Comparison of ENCODE assay signal across 17 mouse cellular contexts in genomic region chr1:51094713-51095112, GRCm38 (mm10).
"Had no signal": no experiment of that assay in that cellular context is flagged by ENCODE, and none has a peak within 500 bp of the region (broad histone marks: within the 10 kb centered on the region; RNA-seq: fewer than 3 reads in every experiment).

No protein-coding gene starts in this region.

- ATAC-seq: intestine, embryonic 16.5 days; liver, embryonic 12.5 days had no signal

- H3K4me3 ChIP-seq: layer of hippocampus, adult 2 months; limb, embryonic 10.5 days; limb, embryonic 13.5 days; liver, embryonic 12.5 days; liver, embryonic 15.5 days had no signal

- H3K36me3 ChIP-seq: limb, embryonic 10.5 days; limb, embryonic 13.5 days; liver, embryonic 12.5 days; liver, embryonic 15.5 days had no signal

- DNase-seq: kidney, adult 18-20 months; kidney, postnatal 25 days; layer of hippocampus, adult 9-11 months; liver; lung, adult 2 months; midbrain, embryonic 14.5 days; thymus, adult 2 months; thymus, postnatal 14 days; thymus, postnatal 4 days had no signal

- H3K27me3 ChIP-seq: limb, embryonic 13.5 days; liver, embryonic 12.5 days; liver, embryonic 15.5 days had no signal

- H3K27ac ChIP-seq: kidney, postnatal 0 days; layer of hippocampus, adult 2 months; limb, embryonic 10.5 days; limb, embryonic 13.5 days; liver, embryonic 12.5 days; liver, embryonic 15.5 days had no signal

- H3K9me3 ChIP-seq: limb, embryonic 10.5 days; limb, embryonic 13.5 days; liver, embryonic 12.5 days; liver, embryonic 15.5 days had no signal

- H3K4me1 ChIP-seq: limb, embryonic 10.5 days; liver, embryonic 12.5 days; liver, embryonic 15.5 days had no signal

- H3K9ac ChIP-seq: limb, embryonic 13.5 days; liver, embryonic 12.5 days; liver, embryonic 15.5 days had no signal

- H3K4me2 ChIP-seq: limb, embryonic 13.5 days; liver, embryonic 12.5 days; liver, embryonic 15.5 days; midbrain, embryonic 11.5 days had no signal
